ENCODE assay signal across 8 mouse cellular contexts in the genomic region with DNA sequence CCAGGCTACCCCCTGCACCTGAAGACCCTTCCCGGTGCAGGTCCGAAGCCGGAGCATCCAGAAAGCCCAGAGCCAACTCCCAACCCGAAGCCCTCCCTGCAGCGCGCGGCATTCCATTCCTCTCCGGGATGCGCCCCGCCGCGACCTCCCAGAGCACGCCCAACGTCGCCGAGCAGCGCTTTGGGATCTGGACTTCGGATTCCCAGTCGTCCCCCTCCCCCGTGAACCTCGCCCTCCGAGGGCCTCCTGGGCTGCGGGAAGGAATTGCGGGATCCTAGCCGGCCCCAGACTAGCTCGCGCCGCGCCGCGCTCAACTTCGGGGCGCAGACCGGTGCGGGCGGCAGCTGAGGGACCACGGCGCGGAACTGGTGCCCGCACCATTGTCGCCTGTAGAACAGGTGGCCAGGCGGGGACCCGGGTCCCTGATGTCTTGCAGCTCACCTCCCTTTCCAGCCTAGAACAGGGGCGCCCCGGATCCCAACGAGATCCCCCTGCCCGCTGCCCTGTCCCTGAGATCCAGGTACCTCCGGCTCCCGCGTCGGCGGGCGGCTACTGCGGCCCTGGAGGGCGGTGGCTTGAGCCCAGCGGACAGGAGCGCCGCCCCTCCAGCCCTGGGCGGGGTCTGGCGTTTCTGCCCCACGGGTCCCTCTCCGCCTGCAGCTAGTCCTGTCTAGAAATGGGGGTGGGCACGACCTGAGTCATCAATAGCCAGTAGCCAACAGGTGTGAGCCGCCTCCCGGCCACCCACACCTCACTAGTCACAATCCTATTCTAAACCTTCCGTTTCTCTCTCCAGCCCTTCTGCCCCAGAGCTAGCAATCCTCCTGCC. TPM values are rescaled to one million over a fixed set of nuclear protein-coding genes. Genes with fewer than 3 reads are reported as not detected.
A peak's percentile ranks its signal among the peaks of the same experiment; 100 is the strongest.
DNase-seq lines count a peak whose midpoint lies in the region; ATAC-seq lines count a peak whose summit lies in the region.

A gene (minus strand): TSS at position 599 of the 829 bp plus-strand sequence.

- peak within 1 kb of the TSS; percentile 44 for H3K9ac ChIP-seq in forebrain, embryonic 16.5 days (replicated peaks; ENCODE audit: low read depth, low read length)
- peak within 1 kb of the TSS; percentile 56 for H3K9ac ChIP-seq in limb, embryonic 12.5 days (replicated peaks)
- peak within 1 kb of the TSS; percentile 64 for H3K9ac ChIP-seq in midbrain, embryonic 16.5 days (ENCODE audit: low read depth, low read length)

- H3K4me2 ChIP-seq in forebrain, embryonic 16.5 days (ENCODE audit: low read length), result peak within 1 kb of the TSS; percentile 63
- peak within 1 kb of the TSS; percentile 94 for H3K4me2 ChIP-seq in limb, embryonic 12.5 days
- peak within 1 kb of the TSS; percentile 97 for H3K4me2 ChIP-seq in midbrain, embryonic 16.5 days (ENCODE audit: low read length)

- peaks cover 12% of the 10 kb centered on the region for H3K4me1 ChIP-seq in forebrain, embryonic 16.5 days (replicated peaks; ENCODE audit: control insufficient read depth, insufficient read depth, low read length)
- peaks cover 17% of the 10 kb centered on the region for H3K4me1 ChIP-seq in hindbrain, embryonic 10.5 days (replicated peaks)
- peaks cover 12% of the 10 kb centered on the region for H3K4me1 ChIP-seq in limb, embryonic 12.5 days (replicated peaks)
- H3K4me1 ChIP-seq in midbrain, embryonic 16.5 days (ENCODE audit: control insufficient read depth, insufficient read depth, low read length), result peaks cover 10% of the 10 kb centered on the region

- no peaks in the 10 kb centered on the region for H3K9me3 ChIP-seq in forebrain, embryonic 16.5 days (ENCODE audit: control insufficient read depth, low read length)
- H3K9me3 ChIP-seq in hindbrain, embryonic 10.5 days, result no peaks in the 10 kb centered on the region
- peaks cover 3% of the 10 kb centered on the region; the same call in 1 of the 2 replicates for H3K9me3 ChIP-seq in limb, embryonic 12.5 days
- no peaks in the 10 kb centered on the region for H3K9me3 ChIP-seq in midbrain, embryonic 16.5 days (replicated peaks; ENCODE audit: control insufficient read depth, low read length, poor library complexity, severe bottlenecking)

- H3K27ac ChIP-seq in forebrain, embryonic 16.5 days (ENCODE audit: low read length), result no peak within 1 kb of the TSS
- peak within 1 kb of the TSS; percentile 74; the same call in 1 of the 2 replicates for H3K27ac ChIP-seq in hindbrain, embryonic 10.5 days
- H3K27ac ChIP-seq in limb, embryonic 12.5 days, result no peak within 1 kb of the TSS
- H3K27ac ChIP-seq in midbrain, embryonic 16.5 days (ENCODE audit: low read length), result no peak within 1 kb of the TSS

- no peak for ATAC-seq in forebrain, embryonic 16.5 days
- peak; percentile 47; the same call in 1 of the 2 replicates for ATAC-seq in limb, embryonic 12.5 days (ENCODE audit: insufficient number of reproducible peaks, insufficient read depth, low FRiP score, low TSS enrichment, low read depth)
- no peak for ATAC-seq in midbrain, embryonic 16.5 days

- H3K4me3 ChIP-seq in forebrain, embryonic 16.5 days (replicated peaks; ENCODE audit: low read length), result peak within 1 kb of the TSS; percentile 41
- peak within 1 kb of the TSS; percentile 62 for H3K4me3 ChIP-seq in hindbrain, embryonic 10.5 days
- H3K4me3 ChIP-seq in limb, embryonic 12.5 days (replicated peaks), result peak within 1 kb of the TSS; percentile 52
- peak within 1 kb of the TSS; percentile 53 for H3K4me3 ChIP-seq in midbrain, embryonic 16.5 days (ENCODE audit: low read depth, low read length)

- DNase-seq in right cerebral cortex, adult 2 months (ENCODE audit: low spot score in 2 of 2), result peak; percentile 10 to 33
- no peak for DNase-seq in right cerebral cortex, postnatal 10 days (ENCODE audit: low spot score in 2 of 2)
- peak; percentile 55 for DNase-seq in hindbrain, embryonic 10.5 days (ENCODE audit: low spot score)
- DNase-seq in yolk sac, embryonic 10.5 days (ENCODE audit: low spot score), result peak; percentile 82
- DNase-seq in natural killer cell, adult 2 months (ENCODE audit: low spot score in 2 of 2), result no peak

- 2% methylated on average over 65 of the region's 66 CpGs for WGBS in forebrain, embryonic 16.5 days
- 2% methylated on average over 66 of the region's 66 CpGs for WGBS in hindbrain, embryonic 10.5 days
- WGBS in limb, embryonic 12.5 days, result 1% methylated on average over 66 of the region's 66 CpGs
- WGBS in midbrain, embryonic 16.5 days, result 2% methylated on average over 64 of the region's 66 CpGs

- H3K36me3 ChIP-seq in forebrain, embryonic 16.5 days (ENCODE audit: control insufficient read depth, insufficient read depth), result no peaks in the 10 kb centered on the region
- H3K36me3 ChIP-seq in hindbrain, embryonic 10.5 days, result no peaks in the 10 kb centered on the region
- no peaks in the 10 kb centered on the region for H3K36me3 ChIP-seq in limb, embryonic 12.5 days
- H3K36me3 ChIP-seq in midbrain, embryonic 16.5 days (ENCODE audit: control insufficient read depth, insufficient read depth, low read length), result no peaks in the 10 kb centered on the region

- H3K27me3 ChIP-seq in forebrain, embryonic 16.5 days (replicated peaks; ENCODE audit: control insufficient read depth, insufficient read depth, low read length), result peaks cover 33% of the 10 kb centered on the region
- peaks cover 52% of the 10 kb centered on the region for H3K27me3 ChIP-seq in hindbrain, embryonic 10.5 days (ENCODE audit: insufficient read depth, poor library complexity, severe bottlenecking)
- peaks cover 57% of the 10 kb centered on the region for H3K27me3 ChIP-seq in limb, embryonic 12.5 days
- H3K27me3 ChIP-seq in midbrain, embryonic 16.5 days (ENCODE audit: control insufficient read depth, insufficient read depth, low read depth, low read length), result peaks cover 28% of the 10 kb centered on the region

RNA-seq across cellular contexts. Expression of the gene that starts here (rescaled TPM):
- polyA plus RNA-seq in forebrain, embryonic 16.5 days (2015; fragmentation: Nextera tagmentation; extraction: Ambion mirVana), result 2.4 and 2.8 TPM in 2 replicates
- polyA plus RNA-seq in hindbrain, embryonic 10.5 days (2016; fragmentation: Nextera tagmentation; extraction: Ambion mirVana), result 1.2 and 1.5 TPM in 2 replicates
- polyA plus RNA-seq in limb, embryonic 12.5 days (2016; fragmentation: Nextera tagmentation; extraction: Ambion mirVana), result 0.16 TPM in 1 of 2 replicates, not detected in the other
- polyA plus RNA-seq in midbrain, embryonic 16.5 days (2015; fragmentation: Nextera tagmentation; extraction: Ambion mirVana), result 2.4 and 2.6 TPM in 2 replicates

Comparison
In these comparisons a context has a peak if more than half of its experiments do, and no peak if none do; other contexts are left out.
1. DNase-seq: peak in right cerebral cortex, adult 2 months (2 of 2), hindbrain, embryonic 10.5 days (single experiment) and yolk sac, embryonic 10.5 days (single experiment); none in right cerebral cortex, postnatal 10 days (0 of 2) and natural killer cell, adult 2 months (0 of 2).
2. Peak in ATAC-seq, H3K4me3 ChIP-seq, H3K9ac ChIP-seq and H3K4me2 ChIP-seq in limb, embryonic 12.5 days; RNA of the gene not detected or under 1 TPM.
3. Peak in every context shown above with its lines, with median percentiles within 50 percentile points of each other: H3K4me2 ChIP-seq, H3K4me3 ChIP-seq and H3K9ac ChIP-seq.